Comparison of ENCODE assay signal across 28 mouse cellular contexts in the genomic region with DNA sequence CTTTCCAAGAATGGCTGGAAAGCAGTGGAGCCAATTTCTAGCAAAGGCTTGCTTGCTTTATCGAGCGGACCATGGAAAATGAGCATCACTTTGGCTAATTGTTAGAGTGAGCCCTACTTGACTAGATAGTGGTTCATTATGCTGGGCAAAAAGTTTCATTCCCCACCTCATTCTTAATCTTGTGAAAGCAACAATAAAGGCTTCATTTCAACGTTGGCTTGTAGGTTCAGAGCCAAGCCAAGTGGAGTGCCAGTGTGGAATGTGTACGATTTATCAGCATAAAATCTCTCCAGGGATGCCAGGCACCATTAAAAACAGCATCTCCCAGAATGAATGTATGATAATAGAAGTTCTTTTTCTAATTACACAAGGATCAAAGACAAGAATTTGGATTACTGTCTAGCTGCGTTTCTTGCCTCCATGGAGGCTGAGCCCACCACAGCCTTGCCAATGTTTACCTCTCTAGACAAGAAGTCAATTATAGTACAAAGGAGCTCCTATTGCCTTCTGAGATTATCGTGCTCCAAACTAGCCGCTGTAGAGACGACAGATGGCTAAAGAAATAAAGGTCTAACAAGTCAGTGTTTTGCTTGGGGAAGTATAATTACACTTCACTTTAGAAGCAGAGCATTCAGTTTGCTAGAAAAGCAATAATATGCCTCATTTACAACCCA.
DNase-seq lines count a peak whose midpoint lies in the region; ATAC-seq and TF ChIP-seq lines count a peak whose summit lies in the region.
"Had no signal": no experiment of that assay in that cellular context is flagged by ENCODE, and none has a peak within 500 bp of the region (broad histone marks: within the 10 kb centered on the region; RNA-seq: fewer than 3 reads in every experiment).

No protein-coding gene starts in this region.

- DNase-seq in hindbrain, embryonic 14.5 days (ENCODE audit: low spot score) = no peak
- DNase-seq in hindbrain, embryonic 11.5 days (ENCODE audit: low spot score) = no peak
- DNase-seq in neural tube, embryonic 10.5 days (ENCODE audit: extremely low spot score, low spot score) = no peak
- peak; percentile 43 for DNase-seq in forebrain, postnatal 0 days
- no peak for DNase-seq in embryonic facial prominence, embryonic 10.5 days (ENCODE audit: low spot score)
- DNase-seq in cerebellum, adult 18-20 months = no peak
- DNase-seq: adrenal gland, adult 2 months; adrenal gland, postnatal 36 days; B cell, adult 2 months; cerebellum, adult 9-10 months; cerebellum, postnatal 36 days; heart, postnatal 10 days; kidney, adult 18-20 months; kidney, postnatal 36 days; left cerebral cortex, postnatal 4 days; liver, embryonic 13.5 days; lung, adult 18-20 months; lung, postnatal 4 days; thymus, adult 2 months; thymus, postnatal 36 days had no signal

- H3K27ac ChIP-seq in hindbrain, embryonic 14.5 days = no peak overlapping the region
- no peak overlapping the region for H3K27ac ChIP-seq in hindbrain, embryonic 11.5 days (ENCODE audit: low read depth, low read length)
- H3K27ac ChIP-seq in neural tube, embryonic 13.5 days (replicated peaks) = no peak overlapping the region
- H3K27ac ChIP-seq in forebrain, postnatal 0 days (ENCODE audit: low read depth, low read length) = no peak overlapping the region
- H3K27ac ChIP-seq in embryonic facial prominence, embryonic 10.5 days (replicated peaks) = no peak overlapping the region
- H3K27ac ChIP-seq: embryonic facial prominence, embryonic 12.5 days; heart, embryonic 13.5 days; layer of hippocampus, adult 2 months; liver, embryonic 13.5 days had no signal

- ATAC-seq in hindbrain, embryonic 14.5 days (ENCODE audit: low FRiP score) = peak; percentile 76
- ATAC-seq in hindbrain, embryonic 11.5 days (ENCODE audit: low FRiP score) = no peak
- ATAC-seq in neural tube, embryonic 13.5 days (ENCODE audit: low read depth) = peak; percentile 36; the same call in 1 of the 2 replicates
- peak; percentile 81 for ATAC-seq in forebrain, postnatal 0 days
- ATAC-seq: activated CD4-positive, CD25-positive, alpha-beta regulatory T cell, adult 4 months; inflammation-experienced regulatory T-cells, adult 6 months; lung, postnatal 0 days had no signal

- H3K9me3 ChIP-seq in hindbrain, embryonic 14.5 days (ENCODE audit: control insufficient read depth, low read length) = no peaks in the 10 kb centered on the region
- H3K9me3 ChIP-seq in hindbrain, embryonic 11.5 days (ENCODE audit: control insufficient read depth, low read length) = no peaks in the 10 kb centered on the region
- no peaks in the 10 kb centered on the region for H3K9me3 ChIP-seq in neural tube, embryonic 13.5 days
- no peaks in the 10 kb centered on the region for H3K9me3 ChIP-seq in forebrain, postnatal 0 days (ENCODE audit: low read length)
- no peaks in the 10 kb centered on the region for H3K9me3 ChIP-seq in embryonic facial prominence, embryonic 10.5 days
- H3K9me3 ChIP-seq: embryonic facial prominence, embryonic 12.5 days; heart, embryonic 13.5 days; liver, embryonic 13.5 days; megakaryocyte, embryonic 14.5 days had no signal

- H3K9ac ChIP-seq in hindbrain, embryonic 14.5 days = no peak overlapping the region
- H3K9ac ChIP-seq in hindbrain, embryonic 11.5 days (ENCODE audit: low read depth, low read length) = no peak overlapping the region
- no peak overlapping the region for H3K9ac ChIP-seq in neural tube, embryonic 13.5 days
- no peak overlapping the region for H3K9ac ChIP-seq in forebrain, postnatal 0 days
- H3K9ac ChIP-seq: embryonic facial prominence, embryonic 12.5 days; heart, embryonic 13.5 days; liver, embryonic 13.5 days had no signal

- WGBS in hindbrain, embryonic 14.5 days = 48% methylated on average over 8 of the region's 8 CpGs
- WGBS in hindbrain, embryonic 11.5 days = 69% methylated on average over 8 of the region's 8 CpGs
- 39% methylated on average over 8 of the region's 8 CpGs for WGBS in neural tube, embryonic 13.5 days
- 23% methylated on average over 8 of the region's 8 CpGs for WGBS in forebrain, postnatal 0 days
- 65% methylated on average over 8 of the region's 8 CpGs for WGBS in embryonic facial prominence, embryonic 10.5 days

- no peaks in the 10 kb centered on the region for H3K36me3 ChIP-seq in hindbrain, embryonic 14.5 days (replicated peaks; ENCODE audit: control insufficient read depth, insufficient read depth)
- H3K36me3 ChIP-seq in hindbrain, embryonic 11.5 days (ENCODE audit: control insufficient read depth, insufficient read depth, low read length) = no peaks in the 10 kb centered on the region
- no peaks in the 10 kb centered on the region for H3K36me3 ChIP-seq in neural tube, embryonic 13.5 days
- H3K36me3 ChIP-seq in forebrain, postnatal 0 days (ENCODE audit: insufficient read depth) = no peaks in the 10 kb centered on the region
- H3K36me3 ChIP-seq in embryonic facial prominence, embryonic 10.5 days (replicated peaks) = no peaks in the 10 kb centered on the region
- H3K36me3 ChIP-seq: embryonic facial prominence, embryonic 12.5 days; heart, embryonic 13.5 days; liver, embryonic 13.5 days had no signal

- no peaks in the 10 kb centered on the region for H3K4me1 ChIP-seq in hindbrain, embryonic 14.5 days (replicated peaks; ENCODE audit: control insufficient read depth, insufficient read depth, low read length)
- H3K4me1 ChIP-seq in hindbrain, embryonic 11.5 days (replicated peaks; ENCODE audit: control insufficient read depth, insufficient read depth, low read length) = no peaks in the 10 kb centered on the region
- peaks cover 10% of the 10 kb centered on the region; the same call in 1 of the 2 replicates for H3K4me1 ChIP-seq in neural tube, embryonic 13.5 days (replicated peaks)
- H3K4me1 ChIP-seq in forebrain, postnatal 0 days (ENCODE audit: insufficient read depth) = no peaks in the 10 kb centered on the region
- H3K4me1 ChIP-seq in embryonic facial prominence, embryonic 10.5 days = no peaks in the 10 kb centered on the region
- H3K4me1 ChIP-seq: embryonic facial prominence, embryonic 12.5 days; heart, embryonic 13.5 days; liver, embryonic 13.5 days; megakaryocyte, embryonic 14.5 days had no signal

- H3K4me3 ChIP-seq in hindbrain, embryonic 14.5 days (replicated peaks; ENCODE audit: low read length) = no peak overlapping the region
- H3K4me3 ChIP-seq in hindbrain, embryonic 11.5 days (ENCODE audit: low read depth, low read length) = no peak overlapping the region
- no peak overlapping the region for H3K4me3 ChIP-seq in neural tube, embryonic 13.5 days
- no peak overlapping the region for H3K4me3 ChIP-seq in forebrain, postnatal 0 days (ENCODE audit: low read depth, low read length)
- H3K4me3 ChIP-seq in embryonic facial prominence, embryonic 10.5 days = no peak overlapping the region
- H3K4me3 ChIP-seq: embryonic facial prominence, embryonic 12.5 days; heart, embryonic 13.5 days; layer of hippocampus, adult 2 months; liver, embryonic 13.5 days; megakaryocyte, embryonic 14.5 days had no signal

- no peaks in the 10 kb centered on the region for H3K27me3 ChIP-seq in hindbrain, embryonic 14.5 days (ENCODE audit: control insufficient read depth, insufficient read depth, low read length)
- H3K27me3 ChIP-seq in hindbrain, embryonic 11.5 days (ENCODE audit: control insufficient read depth, insufficient read depth, low read length) = no peaks in the 10 kb centered on the region
- no peaks in the 10 kb centered on the region for H3K27me3 ChIP-seq in neural tube, embryonic 13.5 days
- no peaks in the 10 kb centered on the region for H3K27me3 ChIP-seq in forebrain, postnatal 0 days (ENCODE audit: insufficient read depth, low read length)
- no peaks in the 10 kb centered on the region for H3K27me3 ChIP-seq in embryonic facial prominence, embryonic 10.5 days (replicated peaks; ENCODE audit: low read depth, poor library complexity, severe bottlenecking)
- H3K27me3 ChIP-seq: embryonic facial prominence, embryonic 12.5 days; heart, embryonic 13.5 days; liver, embryonic 13.5 days; megakaryocyte, embryonic 14.5 days had no signal

- no peak for TF ChIP-seq CTCF in forebrain, postnatal 0 days (IDR thresholded peaks at IDR 0.05; ENCODE audit: low read depth)

- H3K4me2 ChIP-seq in hindbrain, embryonic 14.5 days (replicated peaks) = no peak overlapping the region
- no peak overlapping the region for H3K4me2 ChIP-seq in hindbrain, embryonic 11.5 days (replicated peaks; ENCODE audit: low read depth, low read length)
- H3K4me2 ChIP-seq in neural tube, embryonic 13.5 days = no peak overlapping the region
- no peak overlapping the region for H3K4me2 ChIP-seq in forebrain, postnatal 0 days (ENCODE audit: low read depth)
- H3K4me2 ChIP-seq: embryonic facial prominence, embryonic 12.5 days; heart, embryonic 13.5 days; liver, embryonic 13.5 days had no signal
